Mouse (Mus musculus) midbrain, embryonic 16.5 days (tissue): Measurements from ENCODE around the gene Hmox2. TPM values are rescaled to one million over a fixed set of nuclear protein-coding genes. Genes with fewer than 3 reads are reported as not detected.
"Not testable (repeated sequence)": the region's sequence is repeated elsewhere in the genome, so short reads cannot be mapped to it uniquely, and the experiment has no call there.

Experiments used
- ATAC-seq: fragments of 200-750 bp; cut with Nextera tagmentation; 2 replicates; pipeline ENCODE4 v1.8.0; 2017; ENCODE audit warnings: moderate TSS enrichment
- H3K27ac ChIP-seq: fragments of 300-500 bp; sonication (generic); 2 replicates; pipeline ENCODE4 v1.5.1; 2014; ENCODE audit warnings: mild to moderate bottlenecking, low read length, mixed read lengths
- H3K27me3 ChIP-seq: fragments of 300-500 bp; sonication (generic); 2 replicates; pipeline ENCODE4 v1.6.1; 2014; ENCODE audit warnings: low read depth, low read length, mixed read lengths; ENCODE audit not compliant: control insufficient read depth, insufficient read depth
- H3K36me3 ChIP-seq: fragments of 300-500 bp; sonication (generic); 2 replicates; pipeline ENCODE4 v1.6.1; 2014; ENCODE audit warnings: mild to moderate bottlenecking, low read length, moderate library complexity, mixed read lengths; ENCODE audit not compliant: control insufficient read depth, insufficient read depth
- H3K4me1 ChIP-seq: fragments of 300-500 bp; sonication (generic); 2 replicates; pipeline ENCODE4 v1.6.1; 2014; ENCODE audit warnings: mild to moderate bottlenecking, low read length, mixed read lengths; ENCODE audit not compliant: control insufficient read depth, insufficient read depth
- H3K4me2 ChIP-seq: fragments of 300-500 bp; sonication (generic); 2 replicates; pipeline ENCODE4 v1.6.1; 2014; ENCODE audit warnings: mild to moderate bottlenecking, low read length, mixed read lengths
- H3K4me3 ChIP-seq: fragments of 300-500 bp; sonication (generic); 2 replicates; pipeline ENCODE4 v1.5.1; 2014; ENCODE audit warnings: low read depth, mild to moderate bottlenecking, low read length, moderate library complexity, mixed read lengths
- H3K9ac ChIP-seq: fragments of 300-500 bp; sonication (generic); 2 replicates; pipeline ENCODE4 v1.6.1; 2014; ENCODE audit warnings: low read depth, low read length, mixed read lengths
- H3K9me3 ChIP-seq: fragments of 300-500 bp; sonication (generic); replicated peaks from 2 replicates; pipeline ENCODE4 v1.6.1; 2014; ENCODE audit warnings: mild to moderate bottlenecking, low read length, mixed read lengths; ENCODE audit not compliant: control insufficient read depth, poor library complexity, severe bottlenecking
- WGBS: fragments of 180-500 bp; shearing (Covaris S2); extraction: QIAGEN DNeasy Blood & Tissue Kit; methylation state at CpG from one replicate; pipeline ENCODE4 v1.1.7; 2014; 5-methylcytosine and 5-hydroxymethylcytosine counted together
- polyA plus RNA-seq: library from polyadenylated mRNA; unstranded; fragments of >200 nt; fragmentation: Nextera tagmentation; extraction: Ambion mirVana; gene quantifications from 2 replicates; pipeline ENCODE4 v1.2.1, GENCODE M21; 2015

Hmox2 gene
- polyA plus RNA-seq, 1 experiment from 2014 or later, result 102 TPM

GRCm38 (mm10) chr16:4742186-4742585 is 16.0 kb downstream of the Hmox2 start:
- H3K4me3 ChIP-seq, result no peak overlapping the region
- H3K9ac ChIP-seq, result no peak overlapping the region
- H3K27ac ChIP-seq, result no peak overlapping the region
- H3K4me2 ChIP-seq, result no peak overlapping the region
- H3K36me3 ChIP-seq, result no peaks in the 10 kb centered on the region
- no peaks in the 10 kb centered on the region for H3K27me3 ChIP-seq
- 97% methylated on average over 1 of the region's 1 CpGs for WGBS
- no peaks in the 10 kb centered on the region for H3K9me3 ChIP-seq
- no peak for ATAC-seq
- H3K4me1 ChIP-seq, result no peaks in the 10 kb centered on the region

GRCm38 (mm10) chr16:4752155-4752554 is 26.0 kb downstream of the Hmox2 start:
- no peak for ATAC-seq
- no peak overlapping the region for H3K27ac ChIP-seq
- H3K4me2 ChIP-seq, result no peak overlapping the region
- no peaks in the 10 kb centered on the region for H3K9me3 ChIP-seq
- no peak overlapping the region for H3K9ac ChIP-seq
- no peak overlapping the region for H3K4me3 ChIP-seq
- 91% methylated on average over 3 of the region's 3 CpGs for WGBS
- no peaks in the 10 kb centered on the region for H3K27me3 ChIP-seq
- H3K4me1 ChIP-seq, result no peaks in the 10 kb centered on the region; the same call in 1 of the 2 replicates
- H3K36me3 ChIP-seq, result no peaks in the 10 kb centered on the region

GRCm38 (mm10) chr16:4754045-4754444 is 27.9 kb downstream of the Hmox2 start:
- H3K27ac ChIP-seq, result no peak overlapping the region
- H3K9ac ChIP-seq, result no peak overlapping the region
- ATAC-seq, result no peak
- peaks cover 8% of the 10 kb centered on the region for H3K4me1 ChIP-seq
- H3K9me3 ChIP-seq, result no peaks in the 10 kb centered on the region
- H3K27me3 ChIP-seq, result no peaks in the 10 kb centered on the region
- WGBS, result 92% methylated on average over 3 of the region's 3 CpGs
- no peak overlapping the region for H3K4me3 ChIP-seq
- no peaks in the 10 kb centered on the region for H3K36me3 ChIP-seq
- no peak overlapping the region for H3K4me2 ChIP-seq

DNA sequence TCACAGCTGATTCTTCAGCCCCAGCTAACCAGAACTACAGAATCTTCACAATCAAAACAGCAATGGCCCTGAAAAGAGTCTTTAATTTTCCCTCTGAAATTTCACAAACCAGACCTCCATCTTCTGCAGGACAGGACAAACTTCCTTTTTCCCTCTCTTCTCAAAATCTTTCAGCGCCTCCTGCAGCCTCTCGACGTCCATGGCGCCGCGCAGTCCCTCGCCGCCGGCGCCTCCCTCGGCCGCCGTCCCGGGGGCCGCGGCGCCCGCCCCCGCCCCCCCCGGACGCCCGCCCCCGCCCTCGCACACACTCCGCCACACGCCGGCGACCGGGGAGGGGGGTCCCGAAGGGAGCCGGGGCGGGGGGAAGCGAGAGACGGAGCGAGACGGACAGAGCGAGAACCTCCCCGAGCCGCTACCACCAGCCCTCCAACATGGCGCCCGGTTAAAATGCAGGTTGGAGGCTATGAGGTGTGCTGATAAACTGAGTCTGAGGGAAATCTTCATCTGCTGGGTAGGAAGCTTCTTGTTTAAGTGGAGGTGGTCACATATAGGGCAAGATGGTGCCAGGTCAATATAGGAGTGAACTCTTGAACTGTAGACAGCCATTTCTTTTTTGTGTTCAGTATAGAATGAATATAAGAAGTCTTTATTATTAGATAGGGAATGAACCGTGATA is 30.6 kb downstream of the Hmox2 start:
- Histone ChIP-seq H3K4me2 (peak overlapping the region; percentile 43), H3K9ac (peak overlapping the region; percentile 63; the same call in 1 of the 2 replicates), H3K27ac (peak overlapping the region; percentile 66), H3K4me3 (peak overlapping the region; percentile 42)
- not testable (repeated sequence) for H3K9me3 ChIP-seq, H3K36me3 ChIP-seq, H3K27me3 ChIP-seq, H3K4me1 ChIP-seq
- WGBS, result 8% methylated on average over 18 of the region's 42 CpGs
- peak; percentile 80 for ATAC-seq

GRCm38 (mm10) chr16:4762437-4762836 is 36.3 kb downstream of the Hmox2 start:
- no peak overlapping the region for H3K4me2 ChIP-seq
- H3K27me3 ChIP-seq, result no peaks in the 10 kb centered on the region
- ATAC-seq, result no peak
- H3K9me3 ChIP-seq, result no peaks in the 10 kb centered on the region
- H3K36me3 ChIP-seq, result peaks cover 24% of the 10 kb centered on the region
- 93% methylated on average over 4 of the region's 4 CpGs for WGBS
- H3K9ac ChIP-seq, result no peak overlapping the region
- H3K4me1 ChIP-seq, result peaks cover 5% of the 10 kb centered on the region; the same call in 1 of the 2 replicates
- H3K4me3 ChIP-seq, result no peak overlapping the region
- no peak overlapping the region for H3K27ac ChIP-seq

GRCm38 (mm10) chr16:4763276-4763675 is 37.1 kb downstream of the Hmox2 start:
- Histone ChIP-seq H3K27me3 (no peaks in the 10 kb centered on the region), H3K4me1 (no peaks in the 10 kb centered on the region), H3K4me3 (no peak overlapping the region), H3K9me3 (no peaks in the 10 kb centered on the region), H3K9ac (no peak overlapping the region), H3K27ac (no peak overlapping the region), H3K36me3 (peaks cover 30% of the 10 kb centered on the region), H3K4me2 (no peak overlapping the region)
- ATAC-seq, result no peak
- 45% methylated on average over 2 of the region's 2 CpGs for WGBS

DNA sequence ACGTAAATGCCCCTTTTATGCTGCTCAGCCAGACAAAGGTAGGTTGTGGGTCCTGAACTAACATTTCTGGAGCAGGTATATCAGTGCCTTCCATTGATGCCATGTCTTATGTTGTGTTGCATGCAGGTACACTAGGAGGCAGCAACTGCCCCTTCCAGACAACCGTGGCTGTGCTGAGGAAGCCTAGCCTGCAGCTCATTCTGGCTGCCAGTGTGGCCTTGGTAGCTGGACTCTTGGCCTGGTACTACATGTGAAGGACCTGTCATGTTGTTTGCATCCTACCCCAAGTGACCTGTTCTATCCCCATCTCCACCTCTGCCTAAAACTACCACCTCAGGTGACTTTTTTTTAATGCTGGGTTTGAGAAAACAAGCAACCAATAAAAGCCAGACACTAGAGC is 39.7 kb downstream of the Hmox2 start:
- no peak overlapping the region for H3K9ac ChIP-seq
- H3K4me1 ChIP-seq, result no peaks in the 10 kb centered on the region
- WGBS, result 89% methylated on average over 2 of the region's 2 CpGs
- ATAC-seq, result no peak
- no peak overlapping the region for H3K4me3 ChIP-seq
- H3K27me3 ChIP-seq, result no peaks in the 10 kb centered on the region
- peaks cover 52% of the 10 kb centered on the region for H3K36me3 ChIP-seq
- H3K4me2 ChIP-seq, result no peak overlapping the region
- H3K27ac ChIP-seq, result no peak overlapping the region
- H3K9me3 ChIP-seq, result no peaks in the 10 kb centered on the region

- Histone ChIP-seq H3K9ac (no peak overlapping the region), H3K36me3 (peaks cover 52% of the 10 kb centered on the region), H3K4me3 (no peak overlapping the region), H3K27ac (no peak overlapping the region), H3K4me2 (no peak overlapping the region), H3K9me3 (no peaks in the 10 kb centered on the region), H3K27me3 (no peaks in the 10 kb centered on the region), H3K4me1 (no peaks in the 10 kb centered on the region)
- no peak for ATAC-seq
- 78% methylated on average over 6 of the region's 6 CpGs for WGBS
These were observed 41.0 kb downstream of the Hmox2 start for GRCm38 (mm10) chr16:4767012-4767790.

- no peak overlapping the region for H3K27ac ChIP-seq
- no peak for ATAC-seq
- no peaks in the 10 kb centered on the region for H3K27me3 ChIP-seq
- no peak overlapping the region for H3K4me2 ChIP-seq
- 96% methylated on average over 5 of the region's 5 CpGs for WGBS
- no peaks in the 10 kb centered on the region for H3K9me3 ChIP-seq
- H3K4me1 ChIP-seq, result no peaks in the 10 kb centered on the region
- no peak overlapping the region for H3K9ac ChIP-seq
- H3K36me3 ChIP-seq, result peaks cover 52% of the 10 kb centered on the region
- H3K4me3 ChIP-seq, result no peak overlapping the region
These were observed 42.6 kb downstream of the Hmox2 start for GRCm38 (mm10) chr16:4768719-4769118.
